Mouse (Mus musculus): Measurements from ENCODE around the gene Tssc4. TPM values are rescaled to one million over a fixed set of nuclear protein-coding genes. Genes with fewer than 3 reads are reported as not detected.
A peak's percentile ranks its signal among the peaks of the same experiment; 100 is the strongest.

The Tssc4 gene
- polyA plus RNA-seq, 1 experiment from 2014 or later = 24.1 TPM

DNA sequence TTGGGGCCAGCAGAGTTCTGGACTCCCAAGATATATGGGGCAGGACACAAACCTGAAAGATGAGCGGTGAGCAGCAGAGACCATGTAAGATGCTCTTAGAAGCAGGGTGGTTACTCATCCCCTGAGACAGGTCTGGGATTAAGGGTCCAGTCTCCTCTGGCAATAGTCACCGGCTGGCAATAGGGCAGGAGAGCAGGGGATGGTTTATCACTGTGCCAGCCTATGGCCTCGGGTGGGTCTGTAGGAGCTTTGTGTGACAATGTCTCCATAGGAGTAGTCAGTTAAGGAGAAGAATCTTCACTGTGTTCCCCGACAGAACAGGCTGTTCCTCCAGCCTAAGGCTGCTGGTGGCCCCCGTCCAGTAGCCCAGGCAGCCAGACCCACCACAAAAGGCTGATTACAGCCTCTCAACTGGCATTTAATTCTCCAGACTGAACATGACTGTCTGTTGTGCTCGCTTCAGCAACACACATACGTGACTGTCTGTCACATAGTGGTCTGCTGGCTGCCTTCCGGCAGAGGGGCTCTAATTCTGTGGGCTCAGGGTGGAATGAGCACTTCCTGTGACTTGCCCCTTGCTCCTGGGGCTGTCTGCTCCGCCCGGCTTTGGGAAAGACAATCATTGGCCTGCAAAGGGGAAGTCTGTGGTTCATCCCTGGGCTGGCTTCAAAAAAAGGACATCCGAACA, 13.4 kb upstream of the Tssc4 start:
- Histone ChIP-seq H3K36me3 (replicated peaks; ENCODE audit: insufficient read depth, low read length) (peaks cover 1% of the 10 kb centered on the region; the same call in 1 of the 2 replicates), H3K4me1 (ENCODE audit: insufficient read depth) (peaks cover 81% of the 10 kb centered on the region), H3K9ac (replicated peaks) (peak overlapping the region; percentile 92), H3K9me3 (ENCODE audit: low read length) (no peaks in the 10 kb centered on the region), H3K4me3 (ENCODE audit: low read depth, low read length) (peak overlapping the region; percentile 87), H3K27ac (ENCODE audit: low read depth) (peak overlapping the region; percentile 51), H3K27me3 (ENCODE audit: insufficient read depth, low read length) (no peaks in the 10 kb centered on the region), H3K4me2 (ENCODE audit: low read depth, low read length) (peak overlapping the region; percentile 91)
- 37% methylated on average over 11 of the region's 11 CpGs for WGBS (ENCODE audit: insufficient replicate concordance)
- no peak for TF ChIP-seq EP300 (IDR thresholded peaks at IDR 0.05; ENCODE audit: low read depth)
- no peak for TF ChIP-seq CTCF (IDR thresholded peaks at IDR 0.05; ENCODE audit: low read depth)
- DNase-seq (no peak), ATAC-seq (no peak)

DNA sequence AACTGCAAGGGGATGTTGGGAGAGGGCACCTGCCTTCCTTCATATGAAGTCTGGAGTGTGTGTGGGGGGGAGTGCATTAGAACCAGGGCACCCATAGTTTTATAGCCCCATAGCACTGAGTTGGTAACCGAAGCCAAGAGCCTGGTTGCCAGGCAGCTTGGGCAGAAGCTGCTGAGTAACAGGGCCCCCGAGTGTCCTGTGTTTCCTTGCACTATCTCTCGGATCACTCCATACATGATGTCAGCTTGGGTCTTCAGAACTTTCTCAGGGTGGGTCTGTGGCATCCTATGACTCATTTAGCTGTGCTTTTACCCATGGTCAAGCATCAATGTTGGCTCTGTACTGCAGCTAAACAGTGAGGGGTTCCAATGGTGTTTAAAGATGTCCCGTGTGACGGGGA, 12.0 kb upstream of the Tssc4 start:
- DNase-seq (no peak), ATAC-seq (no peak)
- Histone ChIP-seq H3K9ac (replicated peaks) (no peak overlapping the region), H3K27ac (ENCODE audit: low read depth) (peak overlapping the region; percentile 79), H3K27me3 (ENCODE audit: insufficient read depth, low read length) (no peaks in the 10 kb centered on the region), H3K9me3 (ENCODE audit: low read length) (no peaks in the 10 kb centered on the region), H3K4me3 (ENCODE audit: low read depth, low read length) (no peak overlapping the region), H3K4me2 (ENCODE audit: low read depth, low read length) (peak overlapping the region; percentile 33; the same call in 1 of the 2 replicates), H3K4me1 (ENCODE audit: insufficient read depth) (peaks cover 72% of the 10 kb centered on the region), H3K36me3 (replicated peaks; ENCODE audit: insufficient read depth, low read length) (peaks cover 10% of the 10 kb centered on the region; the same call in 1 of the 2 replicates)
- TF ChIP-seq CTCF (IDR thresholded peaks at IDR 0.05; ENCODE audit: low read depth) (no peak), EP300 (IDR thresholded peaks at IDR 0.05; ENCODE audit: low read depth) (no peak)
- WGBS (ENCODE audit: insufficient replicate concordance) = 43% methylated on average over 5 of the region's 5 CpGs

DNA sequence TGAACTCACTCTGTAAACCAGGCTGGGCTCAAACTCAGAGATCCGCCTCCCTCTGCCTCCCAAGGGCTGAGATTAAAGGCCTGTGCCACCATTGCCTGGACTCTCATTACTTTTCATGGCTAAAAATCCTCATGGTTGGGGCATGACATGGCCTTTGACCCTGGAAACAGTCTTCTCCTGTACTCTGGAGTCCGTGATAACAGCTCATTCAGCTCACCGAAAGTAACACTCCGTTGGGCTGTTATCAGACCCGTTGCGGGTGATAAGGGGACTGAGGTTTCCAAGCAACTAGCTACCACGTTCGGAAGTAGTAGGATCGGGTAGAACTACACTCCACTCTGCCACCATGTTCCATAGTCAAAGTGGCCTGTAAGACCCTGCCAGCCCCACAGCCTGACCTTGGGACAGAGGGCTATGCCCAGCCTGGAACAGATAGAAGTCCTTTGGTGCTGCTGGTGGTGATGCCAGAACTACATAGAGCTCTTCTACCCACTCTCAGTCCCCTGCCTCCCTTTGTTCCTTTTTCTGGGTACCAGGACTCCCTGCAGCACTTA, 11.3 kb upstream of the Tssc4 start:
- H3K4me1 ChIP-seq (ENCODE audit: insufficient read depth) = peaks cover 67% of the 10 kb centered on the region
- DNase-seq (no peak), ATAC-seq (peak; percentile 16)
- peaks cover 16% of the 10 kb centered on the region for H3K36me3 ChIP-seq (replicated peaks; ENCODE audit: insufficient read depth, low read length)
- H3K9ac ChIP-seq (replicated peaks) = no peak overlapping the region; the same call in 1 of the 2 replicates
- TF ChIP-seq CTCF (IDR thresholded peaks at IDR 0.05; ENCODE audit: low read depth) = no peak
- TF ChIP-seq EP300 (IDR thresholded peaks at IDR 0.05; ENCODE audit: low read depth) = peak; percentile 73
- H3K27me3 ChIP-seq (ENCODE audit: insufficient read depth, low read length) = no peaks in the 10 kb centered on the region
- H3K4me2 ChIP-seq (ENCODE audit: low read depth, low read length) = peak overlapping the region; percentile 52
- WGBS (ENCODE audit: insufficient replicate concordance) = 11% methylated on average over 9 of the region's 9 CpGs
- H3K4me3 ChIP-seq (ENCODE audit: low read depth, low read length) = no peak overlapping the region
- peak overlapping the region; percentile 79 for H3K27ac ChIP-seq (ENCODE audit: low read depth)
- H3K9me3 ChIP-seq (ENCODE audit: low read length) = no peaks in the 10 kb centered on the region

DNA sequence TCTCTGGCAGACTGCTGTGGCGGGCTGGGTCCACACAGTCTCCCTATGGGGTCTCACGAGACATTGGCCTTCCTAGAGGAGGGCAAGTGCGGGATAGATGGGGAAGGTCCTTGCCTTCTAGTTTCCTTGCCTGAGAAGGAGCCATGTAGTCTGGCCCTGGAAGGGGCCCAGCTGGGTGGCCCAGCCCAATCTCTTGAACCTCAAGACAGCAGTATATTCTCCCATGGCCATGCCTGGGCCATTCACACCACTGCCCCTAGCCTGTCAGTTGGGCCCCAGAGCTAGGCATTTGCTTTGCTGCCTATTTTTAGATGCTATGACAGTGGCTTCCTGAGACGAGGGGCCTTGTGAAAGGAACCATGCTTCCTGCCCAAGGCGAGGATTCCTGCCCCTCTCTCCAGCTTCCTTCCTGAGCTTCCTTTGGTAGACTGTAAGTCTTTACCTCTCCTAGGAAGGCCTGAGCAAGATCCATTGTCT, 10.8 kb upstream of the Tssc4 start:
- Histone ChIP-seq H3K36me3 (replicated peaks; ENCODE audit: insufficient read depth, low read length) (peaks cover 21% of the 10 kb centered on the region), H3K4me1 (ENCODE audit: insufficient read depth) (peaks cover 67% of the 10 kb centered on the region), H3K27me3 (ENCODE audit: insufficient read depth, low read length) (no peaks in the 10 kb centered on the region), H3K4me2 (ENCODE audit: low read depth, low read length) (peak overlapping the region; percentile 52), H3K9ac (replicated peaks) (peak overlapping the region; percentile 23), H3K9me3 (ENCODE audit: low read length) (no peaks in the 10 kb centered on the region), H3K27ac (ENCODE audit: low read depth) (peak overlapping the region; percentile 79), H3K4me3 (ENCODE audit: low read depth, low read length) (no peak overlapping the region)
- TF ChIP-seq CTCF (IDR thresholded peaks at IDR 0.05; ENCODE audit: low read depth) (no peak), EP300 (IDR thresholded peaks at IDR 0.05; ENCODE audit: low read depth) (no peak)
- DNase-seq = no peak
- WGBS (ENCODE audit: insufficient replicate concordance) = 26% methylated on average over 5 of the region's 5 CpGs
- ATAC-seq = 0 out of 2 replicates have a peak, but pooled peaks have one; percentile 3

DNA sequence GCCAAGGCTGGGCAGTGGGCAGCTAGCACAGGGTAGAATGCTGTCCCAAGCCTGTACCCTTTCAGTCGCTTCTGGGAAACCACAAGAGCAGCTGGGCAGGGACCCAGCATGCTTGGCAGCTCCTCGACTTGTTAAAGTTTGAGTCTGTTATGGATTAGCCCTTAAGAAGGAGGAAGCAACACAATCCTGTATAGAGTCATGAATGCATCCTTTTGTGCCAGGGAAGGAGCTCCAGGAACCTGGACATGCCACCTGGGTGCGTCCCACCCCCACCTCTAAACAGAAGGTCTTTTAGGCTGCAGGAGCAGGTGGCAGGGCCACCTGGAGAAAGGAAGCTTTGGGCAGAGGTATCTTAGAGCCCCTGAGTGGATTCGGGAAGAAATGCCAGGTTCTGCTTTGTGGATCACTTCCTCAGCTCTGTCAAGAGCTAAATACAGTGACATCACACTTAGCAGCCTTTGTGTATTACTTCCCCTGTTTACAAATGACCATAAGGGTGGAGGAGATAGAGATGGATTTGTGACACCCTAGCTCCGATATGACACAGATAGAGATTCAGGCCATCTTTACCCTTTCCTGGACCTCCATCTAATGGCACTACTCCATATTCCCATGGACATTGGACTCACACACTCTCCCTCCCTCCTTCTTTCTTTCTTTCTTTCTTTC, 9.7 kb upstream of the Tssc4 start:
- no peaks in the 10 kb centered on the region for H3K9me3 ChIP-seq (ENCODE audit: low read length)
- TF ChIP-seq EP300 (IDR thresholded peaks at IDR 0.05; ENCODE audit: low read depth) = no peak
- TF ChIP-seq CTCF (IDR thresholded peaks at IDR 0.05; ENCODE audit: low read depth) = no peak
- WGBS (ENCODE audit: insufficient replicate concordance) = 47% methylated on average over 5 of the region's 5 CpGs
- H3K4me3 ChIP-seq (ENCODE audit: low read depth, low read length) = no peak overlapping the region
- H3K9ac ChIP-seq (replicated peaks) = peak overlapping the region; percentile 23; the same call in 1 of the 2 replicates
- no peak overlapping the region for H3K4me2 ChIP-seq (ENCODE audit: low read depth, low read length)
- ATAC-seq (no peak), DNase-seq (no peak)
- peaks cover 56% of the 10 kb centered on the region for H3K4me1 ChIP-seq (ENCODE audit: insufficient read depth)
- H3K36me3 ChIP-seq (replicated peaks; ENCODE audit: insufficient read depth, low read length) = peaks cover 32% of the 10 kb centered on the region
- H3K27me3 ChIP-seq (ENCODE audit: insufficient read depth, low read length) = no peaks in the 10 kb centered on the region
- H3K27ac ChIP-seq (ENCODE audit: low read depth) = peak overlapping the region; percentile 79

DNA sequence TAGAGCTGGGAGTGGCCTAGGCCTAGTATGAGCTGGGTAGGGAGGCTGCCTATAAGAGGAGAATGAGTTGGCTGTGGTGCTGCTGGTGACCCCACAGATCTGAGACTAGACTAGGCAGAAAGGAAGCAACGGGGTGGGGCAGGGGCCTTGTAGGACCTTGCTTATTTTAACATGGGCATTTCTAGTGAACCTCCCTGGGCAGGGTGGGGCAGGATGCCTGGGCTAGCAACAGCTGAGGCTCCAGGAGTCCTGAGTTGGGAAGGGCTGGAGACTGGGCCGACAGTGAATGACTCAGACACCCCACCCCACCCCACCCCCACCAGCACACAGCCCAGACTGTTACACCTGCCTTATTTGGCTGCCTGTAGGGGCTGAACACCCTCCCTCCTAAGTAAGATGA, 6.3 kb upstream of the Tssc4 start:
- Histone ChIP-seq H3K9me3 (ENCODE audit: low read length) (no peaks in the 10 kb centered on the region), H3K27me3 (ENCODE audit: insufficient read depth, low read length) (no peaks in the 10 kb centered on the region), H3K4me3 (ENCODE audit: low read depth, low read length) (no peak overlapping the region), H3K4me1 (ENCODE audit: insufficient read depth) (peaks cover 23% of the 10 kb centered on the region), H3K9ac (replicated peaks) (no peak overlapping the region), H3K4me2 (ENCODE audit: low read depth, low read length) (no peak overlapping the region), H3K27ac (ENCODE audit: low read depth) (no peak overlapping the region), H3K36me3 (replicated peaks; ENCODE audit: insufficient read depth, low read length) (peaks cover 63% of the 10 kb centered on the region)
- DNase-seq (no peak), ATAC-seq (no peak)
- 54% methylated on average over 2 of the region's 2 CpGs for WGBS (ENCODE audit: insufficient replicate concordance)
- TF ChIP-seq CTCF (IDR thresholded peaks at IDR 0.05; ENCODE audit: low read depth) (no peak), EP300 (IDR thresholded peaks at IDR 0.05; ENCODE audit: low read depth) (no peak)
